Mouse (Mus musculus) forebrain, embryonic 10.5 days (tissue): ENCODE data around the gene Hs3st5. TPM values are rescaled to one million over a fixed set of nuclear protein-coding genes. Genes with fewer than 3 reads are reported as not detected.

Experiments used
- DNase-seq: peaks from one replicate; pipeline ENCODE4 v3.0.0-alpha.2; 2017; ENCODE audit warnings: low spot score; ENCODE audit errors: extremely low spot score
- H3K27ac ChIP-seq: fragments of 300-500 bp; sonication (generic); 2 replicates; pipeline ENCODE4 v1.5.1; 2016; ENCODE audit warnings: mild to moderate bottlenecking
- H3K27me3 ChIP-seq: fragments of 300-500 bp; sonication (generic); 2 replicates; pipeline ENCODE4 v1.6.1; 2016; ENCODE audit warnings: mild to moderate bottlenecking; ENCODE audit not compliant: poor library complexity, severe bottlenecking
- H3K36me3 ChIP-seq: fragments of 300-500 bp; sonication (generic); replicated peaks from 2 replicates; pipeline ENCODE4 v1.6.1; 2016; ENCODE audit warnings: mild to moderate bottlenecking, moderate library complexity
- H3K4me1 ChIP-seq: fragments of 300-500 bp; sonication (generic); 2 replicates; pipeline ENCODE4 v1.6.1; 2016
- H3K4me3 ChIP-seq: fragments of 300-500 bp; sonication (generic); 2 replicates; pipeline ENCODE4 v1.5.1; 2016; ENCODE audit warnings: mild to moderate bottlenecking, moderate library complexity
- H3K9me3 ChIP-seq: fragments of 300-500 bp; sonication (generic); 2 replicates; pipeline ENCODE4 v1.6.1; 2016; ENCODE audit warnings: mild to moderate bottlenecking, moderate library complexity
- WGBS: fragments of 180-500 bp; shearing (Covaris S2); methylation state at CpG from one replicate; pipeline ENCODE4 v1.1.7; 2016; 5-methylcytosine and 5-hydroxymethylcytosine counted together
- polyA plus RNA-seq: library from polyadenylated mRNA; unstranded; fragments of >200 nt; fragmentation: Nextera tagmentation; extraction: Ambion mirVana; gene quantifications from 2 replicates; pipeline ENCODE4 v1.2.1, GENCODE M21; 2016

Gene Hs3st5
- polyA plus RNA-seq, 1 experiment from 2014 or later: 0.99 TPM

DNA sequence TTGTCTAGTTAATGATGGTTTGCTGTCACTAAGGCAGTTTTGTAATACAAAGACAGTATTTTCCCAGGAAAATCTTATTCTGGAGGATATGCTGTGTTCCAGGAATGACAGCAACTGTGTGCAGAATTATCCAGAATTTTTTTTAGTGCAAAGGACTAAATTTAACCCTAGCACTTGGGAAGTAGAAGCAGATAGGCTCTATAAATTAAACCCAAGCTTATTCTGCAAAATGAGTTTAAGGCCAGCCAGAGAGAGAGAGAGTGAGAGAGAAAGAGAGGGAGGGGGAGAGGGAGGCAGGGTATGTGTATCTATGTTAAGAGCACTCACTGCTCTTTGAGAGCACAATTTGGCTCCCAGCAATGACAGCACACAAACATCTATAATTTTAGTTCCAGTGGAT is 267.0 kb downstream of the Hs3st5 start:
- no peak for DNase-seq
- Histone ChIP-seq H3K4me3 (no peak overlapping the region), H3K27me3 (no peaks in the 10 kb centered on the region), H3K9me3 (no peaks in the 10 kb centered on the region), H3K4me1 (no peaks in the 10 kb centered on the region), H3K36me3 (no peaks in the 10 kb centered on the region), H3K27ac (no peak overlapping the region)

DNA sequence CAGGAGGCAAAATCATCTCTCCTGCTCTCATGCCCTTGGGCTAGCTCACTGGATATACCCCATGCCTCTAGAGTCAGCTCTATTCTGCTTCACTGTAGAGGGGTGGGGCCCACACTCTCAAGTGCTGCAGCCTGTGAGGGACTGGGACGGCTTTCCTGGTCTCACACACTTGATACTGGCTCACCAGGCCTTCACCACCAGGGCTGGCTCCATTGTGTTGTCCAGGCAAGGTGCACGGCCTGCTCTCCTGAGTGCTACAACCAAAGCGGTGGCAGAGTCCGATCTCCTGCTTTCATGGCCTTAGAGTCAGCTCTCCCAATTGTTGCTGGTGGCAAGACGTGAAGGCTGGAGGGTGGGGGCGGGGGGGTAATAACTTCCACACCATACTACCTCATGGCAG is 268.3 kb downstream of the Hs3st5 start:
- Histone ChIP-seq H3K9me3 (no peaks in the 10 kb centered on the region), H3K4me3 (no peak overlapping the region), H3K27me3 (no peaks in the 10 kb centered on the region), H3K27ac (no peak overlapping the region), H3K4me1 (no peaks in the 10 kb centered on the region), H3K36me3 (no peaks in the 10 kb centered on the region)
- DNase-seq: no peak
- WGBS: 86% methylated on average over 6 of the region's 6 CpGs

DNA sequence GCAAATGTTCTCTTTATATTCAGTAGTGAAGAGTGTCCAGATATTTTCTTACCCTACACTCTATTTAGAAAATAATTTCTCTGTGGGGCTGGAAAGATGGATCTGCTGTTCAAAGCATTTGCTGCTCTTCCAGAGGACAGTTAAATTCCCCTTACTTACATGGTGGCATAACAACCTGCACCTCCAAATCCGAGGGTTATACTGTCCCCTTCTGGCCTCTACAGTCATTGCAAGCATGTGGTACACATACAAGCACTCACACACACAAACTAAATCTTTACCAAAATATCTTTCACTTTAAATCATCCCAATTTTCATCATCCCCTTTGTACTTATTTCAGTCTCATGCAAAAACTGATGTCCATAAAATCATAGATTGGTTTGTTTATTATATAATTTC is 275.0 kb downstream of the Hs3st5 start:
- no peak overlapping the region for H3K27ac ChIP-seq
- WGBS: 70% methylated on average over 1 of the region's 1 CpGs
- no peak for DNase-seq
- no peaks in the 10 kb centered on the region for H3K27me3 ChIP-seq
- no peaks in the 10 kb centered on the region for H3K36me3 ChIP-seq
- no peaks in the 10 kb centered on the region for H3K4me1 ChIP-seq
- no peaks in the 10 kb centered on the region for H3K9me3 ChIP-seq
- H3K4me3 ChIP-seq: no peak overlapping the region

DNA sequence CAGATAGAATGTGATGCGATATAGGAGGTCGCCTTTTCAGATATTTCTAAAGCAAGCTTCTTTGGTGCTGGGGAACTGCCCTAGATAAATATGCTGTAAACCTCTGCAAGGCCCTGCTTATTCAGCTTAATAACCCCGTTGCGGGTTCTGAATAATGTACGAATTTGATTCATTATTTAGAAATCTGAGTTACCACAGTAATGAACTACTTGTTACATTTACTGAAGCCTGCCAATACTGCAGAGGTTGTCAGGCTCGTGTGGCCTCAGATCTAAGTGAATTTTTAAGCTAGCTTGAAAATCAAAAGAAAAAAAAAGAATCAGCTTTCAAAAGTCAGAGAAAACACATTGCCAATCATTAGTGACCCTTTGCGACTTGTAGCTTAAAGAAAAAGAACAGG is 280.4 kb downstream of the Hs3st5 start:
- H3K27ac ChIP-seq: no peak overlapping the region
- no peaks in the 10 kb centered on the region for H3K36me3 ChIP-seq
- no peaks in the 10 kb centered on the region for H3K9me3 ChIP-seq
- no peak overlapping the region for H3K4me3 ChIP-seq
- 86% methylated on average over 7 of the region's 7 CpGs for WGBS
- no peaks in the 10 kb centered on the region for H3K4me1 ChIP-seq
- no peaks in the 10 kb centered on the region for H3K27me3 ChIP-seq
- DNase-seq: no peak

DNA sequence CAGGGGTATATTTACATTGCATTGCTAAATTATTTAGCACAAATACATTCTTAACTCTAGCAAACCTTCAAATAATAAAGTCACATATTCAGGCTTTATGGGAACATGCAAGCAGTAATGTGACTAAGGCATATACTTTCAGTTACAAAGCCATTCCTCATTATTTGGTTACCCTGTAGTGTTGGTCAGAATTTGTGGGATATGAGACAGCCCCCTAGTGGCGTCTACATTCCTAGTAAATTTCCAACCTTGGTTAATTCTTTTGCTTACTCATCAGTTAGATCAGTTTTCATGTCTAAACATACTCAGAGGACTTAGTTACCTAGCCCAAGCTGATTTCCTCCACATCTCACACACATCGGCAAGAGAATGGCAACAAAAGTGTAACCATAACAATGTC is 285.2 kb downstream of the Hs3st5 start:
- no peaks in the 10 kb centered on the region for H3K9me3 ChIP-seq
- no peaks in the 10 kb centered on the region for H3K4me1 ChIP-seq
- 41% methylated on average over 2 of the region's 2 CpGs for WGBS
- no peak overlapping the region for H3K27ac ChIP-seq
- no peak overlapping the region for H3K4me3 ChIP-seq
- H3K36me3 ChIP-seq: no peaks in the 10 kb centered on the region
- DNase-seq: no peak
- H3K27me3 ChIP-seq: no peaks in the 10 kb centered on the region

DNA sequence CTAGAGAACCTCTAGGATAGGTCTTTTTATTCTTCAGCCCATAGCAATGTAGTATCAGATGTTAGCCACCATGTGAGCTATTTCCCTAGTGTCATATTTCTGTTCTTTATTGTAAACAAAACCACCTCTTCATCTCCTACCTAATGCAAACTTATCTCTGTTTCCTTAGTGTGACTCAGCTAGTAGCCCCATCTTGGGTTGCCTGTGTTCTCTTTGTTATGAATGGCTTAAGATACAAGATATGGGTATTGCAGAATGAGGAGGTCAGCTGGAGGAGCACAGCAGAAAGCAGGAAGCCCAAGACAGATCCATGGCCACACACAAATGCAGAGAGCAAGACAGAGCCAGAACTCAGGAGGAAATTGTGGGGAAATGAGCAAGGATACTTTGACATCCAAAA is 288.7 kb downstream of the Hs3st5 start:
- Histone ChIP-seq H3K27ac (no peak overlapping the region), H3K9me3 (no peaks in the 10 kb centered on the region), H3K4me1 (no peaks in the 10 kb centered on the region), H3K4me3 (no peak overlapping the region), H3K36me3 (no peaks in the 10 kb centered on the region), H3K27me3 (no peaks in the 10 kb centered on the region)
- no peak for DNase-seq

DNA sequence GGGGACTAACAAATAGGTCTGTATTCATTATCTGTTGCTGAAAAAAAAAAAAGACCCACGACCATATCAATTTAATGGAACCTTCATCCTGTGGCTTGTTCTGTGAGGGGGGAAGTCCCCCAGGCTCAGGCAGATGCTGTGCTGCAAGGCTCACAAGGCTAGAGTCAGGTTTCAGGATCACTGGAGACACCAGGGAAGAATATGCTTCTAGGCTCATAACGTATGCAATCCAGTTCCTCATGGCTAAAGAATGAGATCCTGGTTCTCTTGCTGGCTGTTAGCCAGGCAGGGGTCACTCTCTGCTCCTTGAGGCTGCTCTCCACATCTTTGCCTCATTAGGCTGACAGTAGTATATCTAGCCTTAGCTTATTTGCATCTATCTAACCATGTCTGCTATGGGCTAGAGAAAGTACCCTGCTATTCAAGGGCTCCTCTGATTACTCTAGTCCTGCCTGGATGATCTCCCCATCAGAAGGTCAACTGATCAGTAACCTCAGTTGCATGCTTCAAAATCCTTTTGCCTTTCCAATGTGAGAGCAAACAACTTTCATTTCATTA is 294.4 kb downstream of the Hs3st5 start:
- H3K27me3 ChIP-seq: no peaks in the 10 kb centered on the region
- H3K36me3 ChIP-seq: no peaks in the 10 kb centered on the region
- WGBS: 55% methylated on average over 2 of the region's 2 CpGs
- H3K4me3 ChIP-seq: no peak overlapping the region
- H3K9me3 ChIP-seq: no peaks in the 10 kb centered on the region
- no peak overlapping the region for H3K27ac ChIP-seq
- no peak for DNase-seq
- peaks cover 9% of the 10 kb centered on the region for H3K4me1 ChIP-seq

DNA sequence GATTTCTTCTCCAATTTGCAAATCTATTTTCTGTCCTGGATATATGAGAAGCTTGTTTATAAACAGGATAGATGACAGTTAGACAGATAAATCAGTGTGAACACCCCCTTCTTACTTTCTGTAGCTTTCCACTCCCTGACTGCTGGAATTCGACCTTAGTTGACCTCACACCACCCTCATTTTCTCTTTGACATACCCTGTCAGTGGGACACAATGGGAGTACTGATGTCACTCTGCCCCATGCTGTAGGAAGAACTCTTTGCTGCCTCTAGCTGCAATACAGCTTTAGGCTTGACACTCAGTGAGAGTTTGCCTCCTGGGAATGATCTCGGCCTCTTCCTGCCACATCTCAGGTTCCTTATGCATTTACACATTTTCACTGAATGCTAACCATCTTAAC is 297.1 kb downstream of the Hs3st5 start:
- Histone ChIP-seq H3K4me3 (no peak overlapping the region), H3K36me3 (no peaks in the 10 kb centered on the region), H3K4me1 (peaks cover 9% of the 10 kb centered on the region), H3K27ac (no peak overlapping the region), H3K27me3 (no peaks in the 10 kb centered on the region), H3K9me3 (no peaks in the 10 kb centered on the region)
- WGBS: 22% methylated on average over 2 of the region's 2 CpGs
- DNase-seq: no peak

DNA sequence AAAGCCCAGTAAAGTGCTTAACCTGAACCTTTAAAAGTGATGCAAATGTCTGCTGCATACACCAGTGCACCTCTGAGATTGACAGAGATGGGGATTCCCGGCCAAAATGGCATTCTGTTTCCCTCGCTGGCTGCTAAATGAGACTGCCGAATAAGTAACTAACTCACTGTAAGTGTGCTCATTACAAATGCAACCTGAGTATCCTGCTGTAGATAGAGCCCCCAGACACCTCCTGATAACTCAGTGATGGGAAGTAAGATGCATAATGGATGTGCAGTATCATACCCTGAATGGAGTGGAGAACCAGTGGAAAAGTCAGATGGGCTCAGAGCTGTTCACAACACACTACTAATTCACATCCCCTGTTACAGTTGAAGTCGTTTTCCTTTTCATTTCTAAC is 298.7 kb downstream of the Hs3st5 start:
- no peak for DNase-seq
- Histone ChIP-seq H3K27me3 (no peaks in the 10 kb centered on the region), H3K36me3 (no peaks in the 10 kb centered on the region), H3K4me3 (no peak overlapping the region), H3K27ac (no peak overlapping the region), H3K4me1 (peaks cover 9% of the 10 kb centered on the region), H3K9me3 (no peaks in the 10 kb centered on the region)
- 90% methylated on average over 4 of the region's 4 CpGs for WGBS

DNA sequence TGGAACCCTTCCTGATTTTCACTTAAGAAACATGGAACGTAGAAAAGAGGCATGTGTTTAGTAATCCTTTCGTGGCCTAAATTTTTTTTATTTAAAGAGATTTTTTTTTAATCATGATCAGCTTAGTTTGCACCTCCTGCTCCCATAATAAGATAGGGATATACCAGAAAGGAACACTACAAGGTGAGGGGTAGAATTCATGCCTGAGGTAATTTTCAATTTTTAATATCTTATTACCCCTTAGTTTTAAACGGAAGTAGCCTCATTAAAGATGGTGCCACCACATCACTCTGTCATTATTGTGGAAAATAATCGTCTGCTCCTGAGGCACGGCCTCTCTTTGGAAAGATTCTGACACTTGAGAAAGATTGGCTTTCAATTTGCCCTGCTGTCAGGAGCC is 299.2 kb downstream of the Hs3st5 start:
- peaks cover 9% of the 10 kb centered on the region for H3K4me1 ChIP-seq
- H3K27ac ChIP-seq: no peak overlapping the region
- no peaks in the 10 kb centered on the region for H3K36me3 ChIP-seq
- DNase-seq: no peak
- 91% methylated on average over 5 of the region's 5 CpGs for WGBS
- H3K27me3 ChIP-seq: no peaks in the 10 kb centered on the region
- no peaks in the 10 kb centered on the region for H3K9me3 ChIP-seq
- no peak overlapping the region for H3K4me3 ChIP-seq

DNA sequence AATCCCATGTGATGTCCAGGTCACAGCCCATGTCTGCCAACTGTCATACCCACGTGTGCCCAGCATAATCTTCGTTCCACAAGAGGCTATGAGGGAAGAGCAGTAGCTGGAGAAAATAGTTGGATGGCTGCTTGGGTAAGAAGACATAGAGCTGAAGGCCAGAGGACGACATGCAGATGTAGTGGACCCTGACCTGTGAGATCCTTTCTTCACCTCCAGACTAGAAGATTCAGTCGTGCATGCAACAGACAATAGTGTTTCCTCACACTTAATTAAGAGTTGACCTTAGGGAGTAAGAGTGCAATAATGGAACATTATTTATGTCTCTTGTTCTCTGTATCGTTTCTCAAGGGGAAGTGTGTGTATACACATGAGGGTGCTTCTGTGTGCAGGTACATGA is 300.4 kb downstream of the Hs3st5 start:
- Histone ChIP-seq H3K9me3 (no peaks in the 10 kb centered on the region), H3K27me3 (no peaks in the 10 kb centered on the region), H3K4me1 (peaks cover 9% of the 10 kb centered on the region), H3K4me3 (no peak overlapping the region), H3K36me3 (no peaks in the 10 kb centered on the region), H3K27ac (no peak overlapping the region)
- 76% methylated on average over 5 of the region's 5 CpGs for WGBS
- DNase-seq: no peak

DNA sequence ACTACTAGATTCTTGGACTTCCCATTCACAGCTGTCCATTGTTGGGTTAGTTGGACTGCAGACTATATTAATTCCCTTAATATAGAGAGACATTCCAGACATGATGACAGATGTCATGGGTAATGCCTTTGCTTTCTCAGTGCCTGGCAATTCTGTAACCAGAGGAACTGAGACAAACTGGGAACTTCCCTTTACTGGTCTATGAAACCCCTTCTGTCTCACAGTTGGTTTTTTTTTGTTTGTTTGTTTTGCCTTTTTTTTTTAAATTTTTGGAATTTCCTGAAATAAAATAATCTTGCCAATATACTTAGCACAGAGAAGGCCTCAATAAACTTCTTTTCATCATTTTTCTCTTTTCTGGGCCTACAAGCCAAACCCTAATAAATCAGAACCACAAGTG is 312.3 kb downstream of the Hs3st5 start:
- no peak for DNase-seq
- Histone ChIP-seq H3K4me1 (no peaks in the 10 kb centered on the region), H3K4me3 (no peak overlapping the region)

DNA sequence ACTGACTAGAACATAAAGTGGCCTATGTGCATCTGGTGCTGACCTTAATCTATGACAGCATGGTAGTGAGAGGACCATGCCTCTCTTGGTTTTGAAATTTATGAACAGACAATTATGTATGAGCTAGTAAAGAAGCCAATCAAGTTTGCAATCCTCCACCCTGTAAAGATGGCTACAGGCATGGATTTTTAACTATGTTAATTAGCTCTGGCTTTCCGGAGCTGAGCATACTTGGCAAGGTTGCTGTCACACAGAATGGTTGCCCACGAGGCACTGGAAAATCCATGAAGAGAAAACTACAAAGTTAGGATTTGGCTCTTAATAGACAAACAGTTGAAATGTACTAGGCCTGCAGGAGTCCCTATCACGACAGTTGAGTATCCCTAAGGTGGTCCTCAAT is 322.5 kb downstream of the Hs3st5 start:
- no peaks in the 10 kb centered on the region for H3K27me3 ChIP-seq
- no peaks in the 10 kb centered on the region for H3K36me3 ChIP-seq
- WGBS: 87% methylated on average over 3 of the region's 3 CpGs
- H3K4me3 ChIP-seq: no peak overlapping the region
- no peak for DNase-seq
- no peaks in the 10 kb centered on the region for H3K4me1 ChIP-seq
- H3K27ac ChIP-seq: no peak overlapping the region
- no peaks in the 10 kb centered on the region for H3K9me3 ChIP-seq

More for the DNA sequence above, 312.3 kb downstream of the Hs3st5 start:
- H3K9me3 ChIP-seq: no peaks in the 10 kb centered on the region
- no peaks in the 10 kb centered on the region for H3K27me3 ChIP-seq
- H3K36me3 ChIP-seq: no peaks in the 10 kb centered on the region
- no peak overlapping the region for H3K27ac ChIP-seq

DNA sequence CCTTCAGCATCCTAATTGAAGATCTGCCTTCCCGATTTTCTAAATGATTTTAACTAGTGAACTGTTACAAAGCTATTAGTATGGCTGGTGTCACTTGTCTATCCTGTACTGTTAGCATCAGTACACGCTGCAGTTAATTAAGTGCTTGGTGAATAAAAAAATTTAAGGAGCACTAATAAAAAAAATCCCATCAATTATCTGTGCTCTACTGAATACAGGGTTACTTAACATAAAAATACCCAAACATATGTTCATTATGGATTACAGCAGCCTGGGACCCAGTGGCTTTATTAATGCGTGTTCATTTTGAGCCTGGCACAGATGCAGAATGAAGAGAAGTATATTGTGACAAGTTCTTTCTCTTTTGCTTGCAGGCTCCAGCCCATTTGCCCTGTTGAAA is 325.6 kb downstream of the Hs3st5 start:
- H3K27me3 ChIP-seq: no peaks in the 10 kb centered on the region
- no peaks in the 10 kb centered on the region for H3K9me3 ChIP-seq
- H3K36me3 ChIP-seq: no peaks in the 10 kb centered on the region
- no peak for DNase-seq
- no peaks in the 10 kb centered on the region for H3K4me1 ChIP-seq
- 87% methylated on average over 3 of the region's 3 CpGs for WGBS
- no peak overlapping the region for H3K4me3 ChIP-seq
- H3K27ac ChIP-seq: no peak overlapping the region
